Mouse (Mus musculus) lung, adult 2 months (tissue): ENCODE measurements around the gene Gapvd1.

Experiments
- CTCF ChIP-seq: fragments of 200-500 bp; IDR thresholded peaks from 2 replicates; pipeline ENCODE4 v1.5.1; 2011; ENCODE audit warnings: mild to moderate bottlenecking, low read length, control low read depth; ENCODE audit not compliant: insufficient read depth
- POLR2A ChIP-seq: fragments of 200-500 bp; IDR thresholded peaks from 2 replicates; pipeline ENCODE4 v1.6.1; 2011; ENCODE audit warnings: low read depth, mild to moderate bottlenecking, control low read depth, low read length, borderline replicate concordance; ENCODE audit errors: extremely low read depth

GRCm38 (mm10) chr2:34750245-34750644, 4.8 kb downstream of the Gapvd1 start:
- no peak for TF ChIP-seq POLR2A
- no peak for TF ChIP-seq CTCF
